Mouse (Mus musculus): ENCODE measurements at regions not wholly inside any gene's neighbourhood (a gene's known extent, or its start where the extent isn't known, plus 50 kb on each side); places are given as distances from the start of the nearest gene placed in this dataset.

GRCm38 (mm10) chr8:92165306-92165705 lies 192.1 kb upstream of the Irx5 start:
- TF ChIP-seq GATA1 (IDR thresholded peaks at IDR 0.05; ENCODE audit: borderline replicate concordance, low read length): no peak
- TF ChIP-seq CTCF (IDR thresholded peaks at IDR 0.05; ENCODE audit: low read depth, low read length): no peak
